Mouse (Mus musculus): ENCODE results near the gene Slc38a7.
"Not testable (repeated sequence)": the region's sequence is repeated elsewhere in the genome, so short reads cannot be mapped to it uniquely, and the experiment has no call there.

Gene Slc38a7

GRCm38 (mm10) chr8:95853102-95853843, at the start of gene Slc38a7:
Gene Slc38a7, minus strand, starts transcription at chr8:95853539.
- peak; percentile 89 for DNase-seq (ENCODE audit: low read depth)

- no peak for DNase-seq (ENCODE audit: low read depth)
Observed at GRCm38 (mm10) chr8:95901864-95902263, 48.5 kb upstream of the Slc38a7 start.

DNA sequence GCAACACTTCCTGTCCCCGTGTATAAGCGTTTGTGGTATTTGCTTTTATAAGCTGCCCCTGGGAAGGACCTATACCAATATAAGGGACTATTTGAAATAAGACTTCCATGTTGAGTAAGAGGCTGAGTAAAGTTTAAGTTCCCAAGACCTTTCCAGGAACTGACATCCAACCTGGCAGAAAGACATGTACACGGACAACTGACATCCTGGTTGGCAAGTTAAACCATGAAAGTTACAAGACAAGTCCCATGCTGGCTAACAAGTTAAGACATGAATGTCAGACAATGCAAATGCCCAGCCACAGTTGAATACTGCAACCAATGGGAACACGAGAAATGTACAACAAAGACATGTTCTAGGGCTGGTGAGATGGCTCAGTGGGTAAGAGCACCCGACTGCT, 40.4 kb upstream of the Slc38a7 start:
- DNase-seq (ENCODE audit: low read depth), result no peak

- peak; percentile 96 for DNase-seq (ENCODE audit: low read depth)
Observed at GRCm38 (mm10) chr8:95888285-95889136, 35.2 kb upstream of the Slc38a7 start, which contains the start of gene Got2. Gene Got2, minus strand, starts transcription at chr8:95888547.

GRCm38 (mm10) chr8:95887578-95888284, 34.4 kb upstream of the Slc38a7 start:
- peak; percentile 83 for DNase-seq (ENCODE audit: low read depth)

GRCm38 (mm10) chr8:95886647-95887577, 33.6 kb upstream of the Slc38a7 start:
- peak; percentile 85 for DNase-seq (ENCODE audit: low read depth)

DNA sequence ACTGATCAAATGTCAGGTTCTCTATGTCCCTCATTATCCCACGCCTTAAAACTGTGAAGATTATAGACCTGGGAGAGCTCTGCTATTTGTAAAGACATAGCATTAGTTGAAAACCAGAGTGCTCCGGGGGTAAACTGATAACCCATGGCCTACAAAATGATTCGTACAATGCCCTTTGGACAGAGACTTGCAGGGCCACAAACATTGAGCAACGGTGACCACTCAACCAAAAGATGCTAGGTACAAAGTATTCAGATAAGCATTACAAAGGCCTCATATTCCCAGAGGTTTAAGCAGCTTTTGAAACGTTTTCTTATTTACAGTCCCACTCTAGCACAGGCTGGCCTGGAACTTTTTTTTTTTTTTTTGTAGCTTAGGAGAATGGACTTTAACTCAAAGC, 32.6 kb upstream of the Slc38a7 start:
- DNase-seq (ENCODE audit: low read depth), result no peak

GRCm38 (mm10) chr8:95885271-95885841, 32.0 kb upstream of the Slc38a7 start:
- no peak for DNase-seq (ENCODE audit: low read depth)

GRCm38 (mm10) chr8:95884491-95884890, 31.2 kb upstream of the Slc38a7 start:
- DNase-seq (ENCODE audit: low read depth), result no peak

- DNase-seq (ENCODE audit: low read depth), result no peak
Observed at GRCm38 (mm10) chr8:95882191-95882590, 28.9 kb upstream of the Slc38a7 start.

- no peak for DNase-seq (ENCODE audit: low read depth)
Observed at GRCm38 (mm10) chr8:95881576-95881975, 28.2 kb upstream of the Slc38a7 start.

DNA sequence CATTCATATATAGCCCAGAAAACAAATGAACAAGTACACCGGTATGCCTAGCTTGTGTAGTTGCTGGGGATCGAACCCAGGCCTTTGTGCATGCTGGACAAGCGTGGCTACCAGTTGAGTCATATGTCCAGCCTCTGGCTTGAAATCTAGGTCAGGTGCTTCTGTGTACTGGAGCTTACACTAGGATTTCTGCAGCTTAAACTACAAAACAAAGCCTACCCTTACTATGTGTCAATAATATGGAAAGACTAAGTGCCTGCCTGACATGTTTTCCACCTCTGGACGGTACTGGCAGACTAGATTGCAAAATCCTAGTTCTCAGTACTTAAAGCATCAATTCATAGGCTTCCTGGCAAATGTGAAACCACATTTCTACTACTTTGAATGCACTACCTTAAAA, 26.5 kb upstream of the Slc38a7 start:
- peak; percentile 10 for DNase-seq (ENCODE audit: low read depth)

- DNase-seq (ENCODE audit: low read depth), result peak; percentile 64
Observed at GRCm38 (mm10) chr8:95878176-95878962, 25.0 kb upstream of the Slc38a7 start.

DNA sequence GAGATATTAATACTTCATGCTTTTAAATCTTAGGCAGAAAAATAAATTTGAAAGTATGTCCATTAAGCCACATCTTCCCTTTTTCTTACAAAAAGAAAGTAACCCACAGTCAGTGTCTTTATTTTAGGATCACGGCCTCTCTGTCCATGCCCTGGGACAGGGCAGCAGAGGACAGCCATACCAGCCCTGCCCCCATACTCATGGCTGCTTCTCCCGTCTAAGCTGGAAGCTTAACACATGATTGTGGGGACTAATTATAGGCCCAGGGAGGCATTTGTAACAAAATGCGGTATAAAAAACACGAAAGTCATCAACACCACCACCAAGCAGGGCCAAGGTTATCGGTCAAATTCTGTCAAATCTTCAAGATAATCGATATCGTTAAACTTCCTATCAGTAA, 21.9 kb upstream of the Slc38a7 start:
- no peak for DNase-seq (ENCODE audit: low read depth)

GRCm38 (mm10) chr8:95871690-95872089, 18.4 kb upstream of the Slc38a7 start:
- no peak for DNase-seq (ENCODE audit: low read depth)

DNA sequence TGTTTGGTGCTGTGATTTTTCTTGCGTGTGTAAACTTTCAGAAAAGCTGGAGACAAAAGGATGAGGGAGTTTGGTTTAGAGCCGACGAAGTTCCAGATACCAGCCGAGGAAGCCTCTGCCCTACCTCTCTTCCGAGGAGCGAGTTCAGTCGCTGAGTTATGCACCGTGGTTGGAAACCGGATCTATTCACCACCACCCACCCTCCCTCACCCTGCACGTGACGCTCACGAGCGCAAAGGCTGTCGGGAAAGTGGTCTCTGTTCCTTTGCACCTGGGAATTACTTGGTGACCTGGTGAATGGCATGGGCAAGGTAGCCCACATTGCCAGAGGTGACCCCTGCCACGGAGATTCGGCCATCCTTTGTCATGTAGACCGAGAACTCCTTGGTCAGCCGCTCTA, 11.5 kb upstream of the Slc38a7 start:
- not testable (repeated sequence) for DNase-seq (ENCODE audit: low read depth)

DNA sequence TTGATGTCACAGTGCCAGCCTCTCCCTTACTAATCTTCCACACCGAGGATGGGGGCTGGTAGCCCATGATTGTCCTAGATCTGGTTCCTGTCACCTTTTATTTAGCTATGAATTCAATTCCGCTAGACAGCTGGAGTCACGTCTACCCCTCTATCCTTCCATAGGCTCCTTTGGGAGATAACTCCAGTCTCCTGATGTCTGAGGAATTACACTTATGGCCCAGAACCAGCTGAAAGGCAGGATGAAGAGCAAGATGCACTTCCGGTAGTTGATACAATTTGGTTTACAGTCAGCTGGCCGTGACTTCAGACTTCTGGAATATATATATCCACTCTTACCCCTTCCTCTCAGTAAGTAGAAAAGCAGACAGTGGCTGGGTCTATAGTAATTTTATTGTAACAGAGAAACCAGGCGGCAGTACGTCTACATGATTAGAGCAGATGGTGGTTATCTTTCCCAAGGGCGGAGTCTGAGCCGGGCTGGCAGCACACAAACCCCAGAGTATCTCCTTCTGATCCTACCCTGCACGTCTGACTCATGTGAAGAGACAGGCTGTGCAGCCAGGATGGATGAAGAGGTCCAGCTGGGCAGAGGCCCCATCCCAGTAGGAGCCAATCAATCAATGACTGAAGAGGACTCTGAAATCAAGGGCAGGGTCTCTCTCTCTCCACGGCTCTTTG, 10.6 kb upstream of the Slc38a7 start:
- DNase-seq (ENCODE audit: low read depth), result not testable (repeated sequence)

DNA sequence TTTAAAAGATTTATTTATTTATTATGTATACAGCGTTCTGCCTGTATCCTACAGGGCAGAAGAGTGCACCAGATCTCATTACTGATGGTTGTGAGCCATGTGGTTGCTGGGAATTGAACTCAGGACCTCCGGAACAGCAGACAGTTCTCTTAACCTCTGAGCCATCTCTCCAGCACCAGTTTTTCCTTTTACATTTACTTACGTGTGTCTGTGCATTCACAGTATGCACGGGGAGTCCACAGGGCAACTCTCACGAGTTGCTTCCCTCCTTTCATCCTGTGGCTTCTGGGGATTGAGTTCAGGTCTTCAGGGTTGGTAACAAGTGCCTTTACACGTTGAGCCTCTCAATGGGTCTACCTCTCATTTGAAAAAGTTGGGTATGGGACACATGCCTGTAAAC, 835 bp upstream of the Slc38a7 start:
- no peak for DNase-seq (ENCODE audit: low read depth)

- peak; percentile 95 for DNase-seq (ENCODE audit: low read depth)
Observed at GRCm38 (mm10) chr8:95852290-95852689, 1.0 kb downstream of the Slc38a7 start.

GRCm38 (mm10) chr8:95850326-95850725, 3.0 kb downstream of the Slc38a7 start:
- no peak for DNase-seq (ENCODE audit: low read depth)
